Mouse (Mus musculus) limb, embryonic 14.5 days (tissue): ENCODE measurements around the gene Ccdc88a. TPM values are rescaled to one million over a fixed set of nuclear protein-coding genes. Genes with fewer than 3 reads are reported as not detected.

Experiments used
- ATAC-seq: fragments of 200-750 bp; cut with Nextera tagmentation; 2 replicates; pipeline ENCODE4 v1.8.0; 2017; ENCODE audit warnings: low read depth, moderate number of reproducible peaks, moderate TSS enrichment; ENCODE audit not compliant: low FRiP score
- DNase-seq: peaks from one replicate; pipeline ENCODE4 v3.0.0-alpha.2; 2015; ENCODE audit warnings: low spot score
- H3K27ac ChIP-seq: fragments of 300-500 bp; sonication (generic); replicated peaks from 2 replicates; pipeline ENCODE4 v1.5.1; 2014; ENCODE audit warnings: low read depth, mild to moderate bottlenecking, low read length, moderate library complexity, mixed read lengths
- H3K27me3 ChIP-seq: fragments of 300-500 bp; sonication (generic); 2 replicates; pipeline ENCODE4 v1.6.1; 2014; ENCODE audit warnings: low read length, mixed read lengths; ENCODE audit not compliant: control insufficient read depth, insufficient read depth
- H3K36me3 ChIP-seq: fragments of 300-500 bp; sonication (generic); 2 replicates; pipeline ENCODE4 v1.6.1; 2014; ENCODE audit warnings: mild to moderate bottlenecking, low read length, moderate library complexity, mixed read lengths; ENCODE audit not compliant: control insufficient read depth, insufficient read depth
- H3K4me1 ChIP-seq: fragments of 300-500 bp; sonication (generic); 2 replicates; pipeline ENCODE4 v1.6.1; 2014; ENCODE audit warnings: antibody characterized with exemption, low read length, mixed read lengths; ENCODE audit not compliant: control insufficient read depth, insufficient read depth
- H3K4me2 ChIP-seq: fragments of 300-500 bp; sonication (generic); replicated peaks from 2 replicates; pipeline ENCODE4 v1.6.1; 2014; ENCODE audit warnings: low read depth, mild to moderate bottlenecking, low read length, moderate library complexity; ENCODE audit not compliant: severe bottlenecking
- H3K4me3 ChIP-seq: fragments of 300-500 bp; sonication (generic); replicated peaks from 2 replicates; pipeline ENCODE4 v1.5.1; 2014; ENCODE audit warnings: low read length
- H3K9ac ChIP-seq: fragments of 300-500 bp; sonication (generic); 2 replicates; pipeline ENCODE4 v1.6.1; 2014; ENCODE audit warnings: mild to moderate bottlenecking, low read depth, low read length, moderate library complexity; ENCODE audit not compliant: severe bottlenecking
- H3K9me3 ChIP-seq: fragments of 300-500 bp; sonication (generic); 2 replicates; pipeline ENCODE4 v1.6.1; 2016; ENCODE audit warnings: low read length; ENCODE audit not compliant: control insufficient read depth
- POLR2A ChIP-seq: fragments of 200-500 bp; IDR thresholded peaks from 2 replicates; pipeline ENCODE4 v1.8.0; 2012; ENCODE audit warnings: inconsistent platforms, mild to moderate bottlenecking, moderate library complexity, borderline replicate concordance; ENCODE audit not compliant: insufficient read depth, insufficient read length; ENCODE audit errors: extremely low read depth
- WGBS: fragments of 180-500 bp; shearing (Covaris S2); extraction: QIAGEN DNeasy Blood & Tissue Kit; methylation state at CpG from one replicate; pipeline ENCODE4 v1.1.7; 2014; 5-methylcytosine and 5-hydroxymethylcytosine counted together
- polyA plus RNA-seq, 2 experiments: library from polyadenylated mRNA; depleted of rRNA in 1 of 2; stranded (reverse) in 1 of 2; unstranded in 1 of 2; fragments of >200 nt; fragmentation: Nextera tagmentation in 1 of 2; extraction: Ambion mirVana in 1 of 2; gene quantifications; 2 replicates each; pipeline versions ENCODE4 v1.2.1 to v1.2.3; 2012 to 2014

The Ccdc88a gene
- polyA plus RNA-seq, 2 experiments: 16.1 to 31.8 TPM

GRCm38 (mm10) chr11:29509421-29509820 lies 136.0 kb downstream of the Ccdc88a start:
- 100% methylated on average over 1 of the region's 1 CpGs for WGBS
- peaks cover 32% of the 10 kb centered on the region for H3K36me3 ChIP-seq
- H3K9ac ChIP-seq: no peak overlapping the region
- H3K27ac ChIP-seq: no peak overlapping the region
- H3K4me2 ChIP-seq: no peak overlapping the region
- TF ChIP-seq POLR2A: no peak
- H3K4me1 ChIP-seq: peaks cover 4% of the 10 kb centered on the region; the same call in 1 of the 2 replicates
- H3K9me3 ChIP-seq: no peaks in the 10 kb centered on the region
- no peak for DNase-seq
- no peaks in the 10 kb centered on the region for H3K27me3 ChIP-seq
- no peak overlapping the region for H3K4me3 ChIP-seq
- no peak for ATAC-seq

DNA sequence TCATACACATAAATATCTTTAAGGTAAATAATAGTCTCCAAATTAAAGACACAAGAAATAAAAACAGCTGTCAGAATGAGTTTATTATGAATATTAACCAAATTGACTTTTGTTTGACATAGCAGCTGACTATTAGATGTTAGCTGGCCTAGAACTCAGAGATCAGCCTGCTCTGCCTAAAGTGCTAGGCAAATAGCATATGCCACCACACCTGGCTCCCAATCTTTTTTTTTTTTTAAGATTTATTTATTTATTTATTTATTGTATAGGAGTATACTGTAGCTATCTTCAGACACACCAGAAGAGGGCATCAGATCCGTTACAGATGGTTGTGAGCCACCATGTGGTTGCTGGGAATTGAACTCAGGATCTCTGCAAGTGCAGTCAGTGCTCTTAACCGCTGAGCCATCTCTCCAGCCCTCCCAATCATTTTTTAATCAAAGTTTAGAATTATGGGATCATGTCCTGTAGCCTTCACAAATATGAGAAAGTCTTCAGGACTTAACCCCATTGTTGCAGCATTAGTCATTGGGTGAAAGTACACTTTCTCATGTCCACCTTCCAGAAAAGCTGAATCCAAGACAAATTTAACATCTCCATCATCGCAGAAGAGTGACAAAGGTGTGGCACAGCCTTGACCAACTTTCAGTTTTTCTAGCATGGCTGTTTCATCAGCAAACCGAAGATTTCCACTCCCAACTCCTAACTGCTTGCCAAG lies 139.5 kb downstream of the Ccdc88a start:
- no peak for TF ChIP-seq POLR2A
- DNase-seq: no peak
- Histone ChIP-seq H3K4me2 (no peak overlapping the region), H3K27ac (no peak overlapping the region), H3K4me3 (no peak overlapping the region), H3K9me3 (no peaks in the 10 kb centered on the region), H3K9ac (no peak overlapping the region), H3K4me1 (peaks cover 4% of the 10 kb centered on the region; the same call in 1 of the 2 replicates), H3K27me3 (no peaks in the 10 kb centered on the region), H3K36me3 (peaks cover 18% of the 10 kb centered on the region)
- 92% methylated on average over 4 of the region's 4 CpGs for WGBS
- no peak for ATAC-seq

DNA sequence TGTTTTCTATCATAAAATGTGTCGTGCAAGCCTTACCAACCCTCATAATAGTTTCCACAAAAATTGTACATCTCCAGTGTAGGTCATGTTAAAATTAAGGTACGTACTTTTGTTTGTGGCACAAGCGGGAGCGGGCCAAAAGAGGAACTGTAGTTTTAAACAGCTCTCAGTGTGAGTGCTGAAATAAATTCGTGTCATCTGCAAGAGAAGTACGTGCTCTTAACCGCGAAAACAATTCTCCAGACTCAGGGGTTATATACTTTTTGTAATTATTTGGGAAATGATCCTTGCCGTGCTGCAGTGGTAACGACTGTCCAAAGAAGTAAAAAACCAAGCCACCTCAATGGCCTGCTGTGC lies 140.8 kb downstream of the Ccdc88a start:
- H3K27me3 ChIP-seq: no peaks in the 10 kb centered on the region
- peak overlapping the region; percentile 50 for H3K4me2 ChIP-seq
- 18% methylated on average over 10 of the region's 10 CpGs for WGBS
- peak overlapping the region; percentile 48 for H3K4me3 ChIP-seq
- ATAC-seq: peak; percentile 2; the same call in 1 of the 2 replicates
- TF ChIP-seq POLR2A: no peak
- peaks cover 18% of the 10 kb centered on the region for H3K36me3 ChIP-seq
- peak overlapping the region; percentile 72 for H3K27ac ChIP-seq
- H3K9me3 ChIP-seq: no peaks in the 10 kb centered on the region
- peaks cover 4% of the 10 kb centered on the region; the same call in 1 of the 2 replicates for H3K4me1 ChIP-seq
- no peak for DNase-seq
- peak overlapping the region; percentile 62 for H3K9ac ChIP-seq

GRCm38 (mm10) chr11:29514682-29515412 lies 141.4 kb downstream of the Ccdc88a start, which contains the start of gene Prorsd1:
Gene Prorsd1, minus strand, starts transcription at chr11:29515033.
- Histone ChIP-seq H3K27ac (peak within 1 kb of the TSS; percentile 72), H3K4me1 (peaks cover 4% of the 10 kb centered on the region; the same call in 1 of the 2 replicates), H3K9me3 (no peaks in the 10 kb centered on the region), H3K4me3 (peak within 1 kb of the TSS; percentile 48), H3K9ac (peak within 1 kb of the TSS; percentile 62), H3K4me2 (peak within 1 kb of the TSS; percentile 50), H3K27me3 (no peaks in the 10 kb centered on the region), H3K36me3 (peaks cover 18% of the 10 kb centered on the region)
- WGBS: 3% methylated on average over 40 of the region's 40 CpGs
- ATAC-seq (peak; percentile 95), DNase-seq (peak; percentile 95)
- peak; percentile 80; the same call in 1 of the 2 replicates for TF ChIP-seq POLR2A

DNA sequence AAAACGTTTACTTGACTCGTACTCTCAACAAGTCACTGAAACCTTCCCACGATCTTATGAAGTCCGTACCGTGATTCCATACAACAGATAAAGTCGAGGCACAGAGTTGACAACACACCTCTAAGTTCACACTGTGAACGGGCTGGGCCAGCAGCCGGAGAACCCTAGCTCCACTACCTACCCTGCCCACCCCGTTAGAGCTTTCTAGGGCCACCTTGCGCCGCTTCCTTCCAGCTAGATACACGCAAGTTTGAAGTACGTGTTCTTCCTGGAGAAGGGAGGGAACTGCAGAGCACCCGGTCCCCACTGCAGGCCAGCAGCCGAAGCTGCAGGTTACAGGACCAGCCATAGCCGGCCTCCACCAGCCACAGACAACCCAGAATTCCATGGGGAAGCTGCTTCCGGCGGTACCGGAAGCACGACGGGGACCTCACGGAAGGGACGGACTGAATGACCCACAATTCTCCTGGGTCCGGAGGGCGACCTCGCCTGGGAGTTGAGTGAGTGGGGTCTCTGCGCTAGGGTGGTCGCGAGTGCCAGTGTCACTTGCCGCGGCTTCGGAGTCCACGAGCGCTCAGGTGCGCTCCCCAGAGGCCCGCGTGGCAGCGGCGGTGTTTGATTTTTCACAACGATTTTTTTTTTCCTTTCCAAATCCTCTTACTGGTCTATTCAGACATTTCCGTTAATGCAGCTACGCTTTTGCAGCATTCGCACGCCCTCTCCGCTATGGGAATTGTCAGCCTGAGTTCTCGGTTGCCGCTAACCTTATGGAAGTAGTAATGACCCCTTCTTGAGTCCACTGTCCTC lies 152.7 kb downstream of the Ccdc88a start, which contains the start of gene Mtif2:
Mtif2 (plus strand) TSS at position 421 of the 807 bp plus-strand sequence.
- peak; percentile 76; the same call in 1 of the 2 replicates for TF ChIP-seq POLR2A
- ATAC-seq: peak; percentile 92

More for the DNA sequence above, 152.7 kb downstream of the Ccdc88a start, which contains the start of gene Mtif2:
- H3K4me1 ChIP-seq: peaks cover 4% of the 10 kb centered on the region; the same call in 1 of the 2 replicates
- peak within 1 kb of the TSS; percentile 86 for H3K27ac ChIP-seq
- H3K27me3 ChIP-seq: no peaks in the 10 kb centered on the region
- 3% methylated on average over 42 of the region's 47 CpGs for WGBS
- no peaks in the 10 kb centered on the region for H3K9me3 ChIP-seq
- H3K4me2 ChIP-seq: peak within 1 kb of the TSS; percentile 68
- peak within 1 kb of the TSS; percentile 79 for H3K9ac ChIP-seq
- DNase-seq: peak; percentile 86
- H3K4me3 ChIP-seq: peak within 1 kb of the TSS; percentile 65
- peaks cover 5% of the 10 kb centered on the region for H3K36me3 ChIP-seq
